Mouse (Mus musculus) ES-Bruce4 (cell line): ENCODE measurements around the gene Pde4dip.

Experiments
- CTCF ChIP-seq: IDR thresholded peaks from one replicate; pipeline ENCODE4 v1.8.1; 2011; ENCODE audit warnings: low read depth, low read length
- EP300 ChIP-seq: IDR thresholded peaks from 2 replicates; pipeline ENCODE4 v1.6.1; 2011; ENCODE audit warnings: low read depth, low read length; ENCODE audit not compliant: insufficient read depth
- POLR2A ChIP-seq: IDR thresholded peaks from one replicate; pipeline ENCODE4 v1.8.1; 2011; ENCODE audit warnings: low read length; ENCODE audit not compliant: insufficient read depth

DNA sequence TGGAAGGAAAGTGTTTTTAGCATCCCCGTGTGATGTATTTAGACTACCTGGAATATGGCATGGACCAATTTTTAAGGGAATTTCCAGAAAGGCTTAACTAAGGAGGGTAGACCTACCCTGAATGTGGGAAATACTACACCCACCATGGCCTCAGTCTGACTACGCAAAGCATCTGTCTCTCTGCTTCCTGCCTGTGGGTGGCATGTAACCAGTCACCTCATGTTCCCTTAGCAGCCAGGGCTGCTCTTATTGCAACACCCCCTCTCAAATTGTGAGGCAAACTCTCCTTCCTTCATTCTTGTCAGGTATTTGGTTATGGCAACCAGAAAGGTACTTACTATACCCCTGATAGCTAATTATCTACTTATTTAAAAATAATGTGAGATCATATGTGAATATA lies 57.9 kb downstream of the Pde4dip start:
- TF ChIP-seq POLR2A (no peak), CTCF (no peak), EP300 (no peak)
